Mouse (Mus musculus) right cerebral cortex, postnatal 10 days (tissue): ENCODE results near the gene Mrm2.
"Not testable (repeated sequence)": the region's sequence is repeated elsewhere in the genome, so short reads cannot be mapped to it uniquely, and the experiment has no call there.

Experiments
- DNase-seq, 2 experiments: peaks; one replicate each; pipeline ENCODE4 v3.0.0; 2021; ENCODE audit warnings: low spot score in 2 of 2

Gene Mrm2

DNA sequence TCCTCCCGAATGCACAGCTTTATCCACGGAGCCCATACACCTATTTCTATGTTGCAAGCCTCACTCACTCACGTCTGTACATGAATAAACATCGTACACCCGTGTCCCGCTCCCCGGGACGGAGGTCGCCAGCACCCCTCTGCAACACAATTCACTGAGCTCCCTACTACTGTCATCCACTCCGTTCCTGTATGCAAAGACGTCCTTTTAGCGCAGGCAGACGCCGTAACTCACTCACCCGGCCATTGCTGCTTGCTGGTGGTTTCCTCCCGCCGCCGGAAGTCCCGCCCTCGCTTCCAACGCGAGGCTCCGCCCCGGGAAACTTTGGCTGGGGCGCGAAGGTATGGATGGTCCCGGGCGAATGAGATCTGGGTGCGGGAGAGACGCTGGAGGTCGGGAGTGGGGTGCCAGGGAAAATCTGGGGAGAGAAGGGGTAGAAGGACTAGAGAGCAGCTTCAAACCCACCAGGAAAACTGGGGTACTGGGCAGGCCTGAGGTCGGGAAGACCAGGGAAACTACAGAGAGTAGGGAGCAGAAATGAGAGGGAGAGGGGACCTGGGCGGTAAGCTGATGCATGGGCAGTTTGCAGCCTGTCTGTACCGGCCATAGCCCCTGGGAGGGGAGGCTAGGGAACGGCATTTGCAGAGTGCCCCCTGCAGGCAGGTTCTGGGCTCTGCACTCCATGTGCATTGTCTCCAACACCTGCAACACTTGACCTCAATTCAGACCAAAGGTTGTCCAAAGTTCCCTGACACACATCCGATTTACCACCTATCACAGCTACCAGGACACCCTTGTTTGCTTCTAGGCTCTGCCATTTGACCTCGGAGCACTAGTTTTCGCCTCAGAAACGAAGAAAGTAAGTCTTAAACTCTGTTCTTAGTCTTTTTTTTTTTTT lies at the start of gene Mrm2:
TSS of gene Mrm2 (minus strand) at position 284 of the 898 bp plus-strand sequence.
- DNase-seq, result peak; percentile 84 to 85

- no peak for DNase-seq
Measured at GRCm38 (mm10) chr5:140381156-140381555, 49.5 kb upstream of the Mrm2 start.

GRCm38 (mm10) chr5:140379299-140379698 lies 47.6 kb upstream of the Mrm2 start:
- DNase-seq, result no peak

DNA sequence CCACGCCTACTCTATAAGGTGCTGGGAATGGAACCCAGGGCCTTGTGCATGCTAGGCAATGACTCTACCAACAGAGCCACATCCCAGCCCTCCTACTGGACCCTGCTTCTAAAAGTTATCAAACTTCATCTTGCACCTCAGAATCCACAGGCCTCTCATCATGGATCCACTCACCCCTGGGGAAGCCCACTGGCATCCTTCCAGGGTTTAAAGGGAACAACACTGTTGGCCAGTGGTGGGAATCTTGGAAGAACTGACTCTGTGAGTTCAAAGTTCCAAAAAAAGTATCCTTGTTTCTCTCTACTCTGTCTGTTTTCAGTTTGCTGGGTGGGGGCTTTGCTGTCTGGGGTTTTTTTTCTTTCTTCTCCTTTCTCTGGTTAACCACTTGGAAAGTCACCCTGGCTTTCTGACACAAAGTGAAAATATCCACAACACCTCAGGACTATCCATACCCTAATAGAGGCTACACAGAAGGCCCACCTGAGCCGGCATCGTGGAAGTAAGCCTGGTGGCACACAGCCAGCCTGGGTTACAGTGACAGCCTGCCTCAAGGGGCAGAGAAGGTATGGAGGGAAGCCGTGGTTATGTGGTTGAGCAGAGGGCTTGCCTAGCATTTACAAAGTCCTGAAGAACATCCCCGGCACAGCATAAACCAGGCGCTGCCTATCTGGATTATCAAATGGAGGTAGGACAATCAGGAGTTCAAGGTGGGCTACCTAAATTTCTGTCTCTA lies 46.6 kb upstream of the Mrm2 start:
- no peak for DNase-seq

GRCm38 (mm10) chr5:140375249-140375829 lies 43.6 kb upstream of the Mrm2 start:
- DNase-seq, result no peak

- DNase-seq, result peak; percentile 47 to 65
Measured at GRCm38 (mm10) chr5:140374226-140374625, 42.5 kb upstream of the Mrm2 start.

DNA sequence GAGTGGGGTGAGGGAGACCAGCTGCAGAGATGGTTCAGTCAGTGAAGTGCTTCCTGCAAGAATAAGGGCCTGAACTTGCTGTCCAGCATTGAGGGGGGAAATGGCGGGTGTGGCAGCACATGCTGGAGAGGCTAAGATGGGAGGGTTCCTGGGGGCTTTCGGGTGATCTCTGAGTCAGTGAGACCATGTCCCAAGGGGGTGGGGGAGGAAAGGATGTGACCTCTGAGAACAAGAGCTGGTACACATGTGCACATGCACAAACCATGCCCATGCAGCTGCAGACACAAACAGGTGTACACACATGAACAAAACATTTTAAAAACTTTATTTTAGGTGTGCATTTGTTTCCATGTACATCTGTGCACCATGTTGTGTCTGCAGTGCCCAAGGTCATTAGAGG lies 42.0 kb upstream of the Mrm2 start:
- DNase-seq, result no peak

DNA sequence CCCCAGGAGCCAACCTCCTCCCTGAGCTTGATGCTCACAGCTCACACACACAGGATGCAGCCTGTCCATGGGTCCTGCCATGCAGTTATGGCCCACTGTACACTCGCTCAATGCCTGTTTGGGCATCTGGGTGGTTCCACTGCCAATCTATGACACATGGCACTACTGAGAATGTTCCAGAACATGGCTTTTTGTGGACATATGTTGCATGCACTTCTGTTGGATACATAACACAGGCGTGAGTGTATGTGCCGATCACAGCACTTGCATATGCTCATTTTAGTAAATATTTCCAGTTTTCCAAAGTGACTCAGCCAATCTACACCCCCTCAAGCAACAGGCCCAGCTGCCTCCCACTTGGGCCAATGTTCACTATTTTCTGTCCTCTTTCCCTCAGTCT lies 40.0 kb upstream of the Mrm2 start:
- peak; percentile 36 to 73 for DNase-seq

- DNase-seq, result no peak
Measured at GRCm38 (mm10) chr5:140370446-140371254, 39.0 kb upstream of the Mrm2 start.

- DNase-seq, result no peak
Measured at GRCm38 (mm10) chr5:140369466-140369865, 37.8 kb upstream of the Mrm2 start.

DNA sequence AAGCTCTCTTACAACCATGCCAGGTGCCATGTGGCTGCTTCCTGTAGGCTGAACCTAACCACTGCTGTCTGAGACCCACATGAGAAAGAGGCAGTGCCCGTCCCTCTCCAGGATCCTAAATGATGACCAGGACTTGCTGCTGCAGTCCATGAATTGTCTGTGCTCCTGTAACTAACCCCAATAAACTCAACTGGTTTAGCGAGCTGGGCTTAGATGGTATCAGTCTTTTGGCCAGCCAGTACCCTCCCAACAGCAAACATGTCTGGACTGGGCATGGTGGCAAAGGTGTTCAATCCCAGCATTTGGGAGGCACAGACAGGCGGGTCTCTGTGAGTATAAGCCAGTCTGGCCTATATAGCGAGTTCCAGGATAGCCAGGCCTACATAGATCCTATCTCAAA lies 37.2 kb upstream of the Mrm2 start:
- no peak for DNase-seq

DNA sequence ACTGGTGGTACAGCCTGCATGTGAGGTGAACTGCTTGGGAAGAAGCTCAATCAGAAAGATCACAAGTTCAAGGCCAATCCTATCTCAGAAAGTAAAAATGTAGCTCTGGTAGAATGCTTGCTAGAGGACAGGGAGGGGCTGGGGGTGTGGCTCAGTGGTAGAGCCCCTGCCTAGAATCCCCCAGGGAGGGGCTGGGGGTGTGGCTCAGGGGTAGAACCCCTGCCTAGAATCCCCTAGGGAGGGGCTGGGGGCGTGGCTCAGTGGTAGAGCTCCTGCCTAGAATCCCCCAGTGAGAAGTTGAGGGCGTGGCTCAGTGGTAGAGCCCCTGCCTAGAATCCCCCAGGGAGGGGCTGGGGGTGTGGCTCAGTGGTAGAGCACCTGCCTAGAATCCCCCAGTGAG lies 36.4 kb upstream of the Mrm2 start:
- DNase-seq, result not testable (repeated sequence)

DNA sequence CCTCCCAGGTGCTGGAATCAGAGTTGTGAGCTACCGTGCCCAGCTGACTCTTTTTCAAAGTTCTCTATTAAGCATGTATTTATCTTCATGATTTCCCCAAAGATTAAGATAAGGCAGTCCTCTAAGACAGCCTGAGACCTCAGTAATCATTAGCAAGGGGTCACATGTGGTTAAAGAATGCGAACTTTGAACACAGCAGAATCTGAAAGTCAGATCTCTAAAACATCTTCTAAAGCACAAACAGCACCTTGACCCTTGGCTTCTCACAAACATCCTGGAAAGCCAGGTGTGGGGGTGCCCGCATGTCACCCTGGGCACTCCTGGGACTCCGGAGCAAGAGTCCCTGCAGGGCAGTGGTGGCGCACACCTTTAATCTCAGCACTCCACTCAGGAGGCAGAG lies 32.7 kb upstream of the Mrm2 start:
- no peak for DNase-seq

GRCm38 (mm10) chr5:140359930-140360674 lies 28.4 kb upstream of the Mrm2 start:
- no peak for DNase-seq

DNA sequence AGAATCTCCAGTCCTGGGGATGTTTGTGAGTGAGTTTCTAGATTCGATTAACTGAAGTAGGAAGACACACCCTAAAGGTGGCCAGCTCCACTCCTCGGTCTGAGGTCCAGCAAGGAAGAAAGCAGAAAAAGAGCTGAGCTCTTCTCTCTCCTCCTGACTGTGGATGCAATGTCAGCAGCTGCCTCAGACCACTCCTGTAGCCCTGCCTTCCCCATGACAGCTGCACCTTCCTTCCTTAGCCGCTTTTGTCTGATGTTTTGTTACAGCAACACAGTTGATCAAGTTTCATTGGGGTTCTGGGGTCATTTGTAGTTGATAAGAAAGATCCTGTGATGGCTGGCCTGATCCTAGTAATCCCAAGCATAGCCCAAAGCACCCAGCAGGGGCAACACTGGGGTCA lies 25.8 kb upstream of the Mrm2 start:
- DNase-seq, result no peak

- no peak for DNase-seq
Measured at GRCm38 (mm10) chr5:140355934-140356333, 24.2 kb upstream of the Mrm2 start.

GRCm38 (mm10) chr5:140352352-140352751 lies 20.7 kb upstream of the Mrm2 start:
- DNase-seq, result no peak

GRCm38 (mm10) chr5:140350731-140351497 lies 19.2 kb upstream of the Mrm2 start:
- DNase-seq, result no peak

GRCm38 (mm10) chr5:140349882-140350281 lies 18.2 kb upstream of the Mrm2 start:
- DNase-seq, result no peak

DNA sequence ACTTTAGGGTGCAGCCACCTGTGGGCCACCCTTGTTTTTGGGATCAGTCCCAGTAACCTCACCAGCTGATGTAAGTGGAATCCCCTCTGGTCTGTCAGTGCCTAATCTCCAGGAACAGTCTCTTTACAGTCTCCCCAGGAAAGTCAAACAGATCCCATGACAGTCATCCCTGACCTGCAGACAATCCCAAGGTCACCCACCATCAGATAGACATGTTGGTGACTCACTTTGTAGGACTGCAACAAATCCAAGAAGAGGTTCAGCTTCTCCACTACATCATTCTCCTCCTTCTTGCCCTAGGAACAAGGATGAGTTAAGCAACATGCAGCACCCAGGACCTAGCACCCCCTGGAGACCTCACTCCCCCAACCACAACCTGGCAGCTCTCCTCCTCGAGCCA lies 14.4 kb upstream of the Mrm2 start:
- DNase-seq, result no peak
